Mouse (Mus musculus) olfactory bulb, adult 2 months (tissue): ENCODE results near the gene Sept14. TPM values are rescaled to one million over a fixed set of nuclear protein-coding genes. Genes with fewer than 3 reads are reported as not detected.
"Not testable (repeated sequence)": the region's sequence is repeated elsewhere in the genome, so short reads cannot be mapped to it uniquely, and the experiment has no call there.

Source experiments
- H3K27ac ChIP-seq: fragments of 200-500 bp; 2 replicates; pipeline ENCODE4 v1.5.1; 2012; ENCODE audit warnings: low read depth, low read length; ENCODE audit not compliant: insufficient read depth
- H3K4me1 ChIP-seq: fragments of 200-500 bp; 2 replicates; pipeline ENCODE4 v1.6.1; 2012; ENCODE audit warnings: low read length; ENCODE audit not compliant: control insufficient read depth, insufficient read depth
- H3K4me3 ChIP-seq: fragments of 200-500 bp; 2 replicates; pipeline ENCODE4 v1.5.1; 2012; ENCODE audit warnings: mild to moderate bottlenecking, low read depth, low read length, moderate library complexity; ENCODE audit not compliant: insufficient read depth
- CTCF ChIP-seq: fragments of 200-500 bp; IDR thresholded peaks from 2 replicates; pipeline ENCODE4 v1.5.1; 2012; ENCODE audit warnings: low read depth, mild to moderate bottlenecking, low read length, moderate library complexity; ENCODE audit not compliant: insufficient read depth
- POLR2A ChIP-seq: fragments of 200-500 bp; IDR thresholded peaks from 2 replicates; pipeline ENCODE4 v1.6.1; 2012; ENCODE audit warnings: mild to moderate bottlenecking, low read depth, low read length, moderate library complexity; ENCODE audit not compliant: insufficient read depth
- WGBS: fragments of 180-500 bp; shearing (Covaris S2); methylation state at CpG from one replicate; pipeline ENCODE4 v1.1.7; 2018; 5-methylcytosine and 5-hydroxymethylcytosine counted together
- polyA plus RNA-seq: library from polyadenylated mRNA; stranded (reverse); fragments of >200 nt; gene quantifications from 2 replicates; pipeline ENCODE4 v1.2.4, GENCODE M21; 2012; ENCODE audit warnings: low replicate concordance; ENCODE audit not compliant: missing spikeins, insufficient read depth, insufficient read length

The Sept14 gene
- polyA plus RNA-seq, 1 experiment = not detected

GRCm38 (mm10) chr5:129690528-129690927 is 17.8 kb downstream of the Sept14 start:
- Histone ChIP-seq H3K4me3 (no peak overlapping the region), H3K27ac (no peak overlapping the region), H3K4me1 (no peaks in the 10 kb centered on the region)
- 87% methylated on average over 3 of the region's 3 CpGs for WGBS
- no peak for TF ChIP-seq CTCF
- no peak for TF ChIP-seq POLR2A

- WGBS = 83% methylated on average over 7 of the region's 7 CpGs
- no peak for TF ChIP-seq CTCF
- no peak for TF ChIP-seq POLR2A
- Histone ChIP-seq H3K27ac (no peak overlapping the region), H3K4me1 (no peaks in the 10 kb centered on the region), H3K4me3 (no peak overlapping the region)
These were observed 20.7 kb downstream of the Sept14 start for GRCm38 (mm10) chr5:129687621-129688020.

- WGBS = 94% methylated on average over 5 of the region's 5 CpGs
- H3K4me3 ChIP-seq, H3K27ac ChIP-seq, H3K4me1 ChIP-seq: not testable (repeated sequence)
These were observed 23.2 kb downstream of the Sept14 start for GRCm38 (mm10) chr5:129685141-129685540.

GRCm38 (mm10) chr5:129670036-129670458 is 38.3 kb downstream of the Sept14 start, which contains the start of gene Zfp11:
Gene Zfp11 (minus strand): TSS chr5:129670099.
- under 1% methylated on average over 23 of the region's 23 CpGs for WGBS
- TF ChIP-seq POLR2A (peak; percentile 83; the same call in 1 of the 2 replicates), CTCF (0 out of 2 replicates have a peak, but pooled peaks have one; percentile 14)
- Histone ChIP-seq H3K27ac (peak within 1 kb of the TSS; percentile 43), H3K4me1 (peaks cover 5% of the 10 kb centered on the region), H3K4me3 (peak within 1 kb of the TSS; percentile 96)

- H3K4me1 ChIP-seq = peaks cover 5% of the 10 kb centered on the region
- TF ChIP-seq POLR2A = no peak; the same call in 1 of the 2 replicates
- no peak for TF ChIP-seq CTCF
- peak overlapping the region; percentile 96 for H3K4me3 ChIP-seq
- H3K27ac ChIP-seq = peak overlapping the region; percentile 42; the same call in 1 of the 2 replicates
- WGBS = under 1% methylated on average over 31 of the region's 31 CpGs
These were observed 38.8 kb downstream of the Sept14 start for GRCm38 (mm10) chr5:129669453-129670035.

- TF ChIP-seq CTCF (no peak), POLR2A (no peak)
- Histone ChIP-seq H3K4me1 (peaks cover 5% of the 10 kb centered on the region), H3K27ac (no peak overlapping the region), H3K4me3 (no peak overlapping the region)
- 75% methylated on average over 4 of the region's 4 CpGs for WGBS
These were observed 40.5 kb downstream of the Sept14 start for GRCm38 (mm10) chr5:129667851-129668250.

- Histone ChIP-seq H3K4me1 (peaks cover 5% of the 10 kb centered on the region), H3K4me3 (no peak overlapping the region), H3K27ac (no peak overlapping the region)
- WGBS = 77% methylated on average over 10 of the region's 10 CpGs
- TF ChIP-seq POLR2A (no peak), CTCF (no peak)
These were observed 41.9 kb downstream of the Sept14 start for GRCm38 (mm10) chr5:129666271-129666909.

- WGBS = 89% methylated on average over 5 of the region's 5 CpGs
These were observed 44.2 kb downstream of the Sept14 start for GRCm38 (mm10) chr5:129664090-129664489.

GRCm38 (mm10) chr5:129657931-129658330 is 50.4 kb downstream of the Sept14 start:
- H3K27ac ChIP-seq = no peak overlapping the region
- no peak overlapping the region for H3K4me3 ChIP-seq
- WGBS = 82% methylated on average over 15 of the region's 15 CpGs
- no peak for TF ChIP-seq CTCF
- no peak for TF ChIP-seq POLR2A
- no peaks in the 10 kb centered on the region for H3K4me1 ChIP-seq

More at GRCm38 (mm10) chr5:129664090-129664489, 44.2 kb downstream of the Sept14 start:
- Histone ChIP-seq H3K27ac (no peak overlapping the region), H3K4me1 (peaks cover 5% of the 10 kb centered on the region), H3K4me3 (no peak overlapping the region)
- TF ChIP-seq POLR2A (no peak), CTCF (no peak)
